Mouse (Mus musculus) erythroblast, embryonic 14.5 days (primary cell): ENCODE measurements around the gene Ephx1.

ENCODE experiments used
- GATA1 ChIP-seq: IDR thresholded peaks from 2 replicates; pipeline ENCODE4 v1.6.1; 2012; ENCODE audit warnings: low read length, inconsistent platforms, mixed read lengths
- TAL1 ChIP-seq: IDR thresholded peaks from 3 replicates; pipeline ENCODE4 v1.6.1; 2012; ENCODE audit warnings: low read length, inconsistent platforms, mixed read lengths

DNA sequence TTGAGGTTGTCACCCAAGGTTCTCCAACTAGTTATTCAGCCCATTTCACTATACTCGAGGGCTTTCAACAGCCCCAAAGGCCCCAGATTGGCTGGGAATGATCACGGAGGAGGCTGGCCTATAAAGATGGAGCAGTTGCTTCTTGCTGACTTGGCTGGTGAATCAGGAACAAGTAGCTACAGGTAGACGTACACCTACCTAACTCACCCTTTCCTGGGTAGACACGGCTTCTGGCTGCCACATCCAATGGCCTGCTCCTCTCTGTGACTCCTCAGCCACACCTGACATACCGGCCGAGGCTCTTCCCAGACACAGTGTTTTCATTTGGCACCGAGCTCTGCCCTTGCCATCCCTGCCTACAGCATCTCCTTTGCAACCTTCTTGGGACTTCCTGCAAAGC lies 53.4 kb downstream of the Ephx1 start:
- TF ChIP-seq GATA1 (no peak), TAL1 (no peak)
